In the genomic region with DNA sequence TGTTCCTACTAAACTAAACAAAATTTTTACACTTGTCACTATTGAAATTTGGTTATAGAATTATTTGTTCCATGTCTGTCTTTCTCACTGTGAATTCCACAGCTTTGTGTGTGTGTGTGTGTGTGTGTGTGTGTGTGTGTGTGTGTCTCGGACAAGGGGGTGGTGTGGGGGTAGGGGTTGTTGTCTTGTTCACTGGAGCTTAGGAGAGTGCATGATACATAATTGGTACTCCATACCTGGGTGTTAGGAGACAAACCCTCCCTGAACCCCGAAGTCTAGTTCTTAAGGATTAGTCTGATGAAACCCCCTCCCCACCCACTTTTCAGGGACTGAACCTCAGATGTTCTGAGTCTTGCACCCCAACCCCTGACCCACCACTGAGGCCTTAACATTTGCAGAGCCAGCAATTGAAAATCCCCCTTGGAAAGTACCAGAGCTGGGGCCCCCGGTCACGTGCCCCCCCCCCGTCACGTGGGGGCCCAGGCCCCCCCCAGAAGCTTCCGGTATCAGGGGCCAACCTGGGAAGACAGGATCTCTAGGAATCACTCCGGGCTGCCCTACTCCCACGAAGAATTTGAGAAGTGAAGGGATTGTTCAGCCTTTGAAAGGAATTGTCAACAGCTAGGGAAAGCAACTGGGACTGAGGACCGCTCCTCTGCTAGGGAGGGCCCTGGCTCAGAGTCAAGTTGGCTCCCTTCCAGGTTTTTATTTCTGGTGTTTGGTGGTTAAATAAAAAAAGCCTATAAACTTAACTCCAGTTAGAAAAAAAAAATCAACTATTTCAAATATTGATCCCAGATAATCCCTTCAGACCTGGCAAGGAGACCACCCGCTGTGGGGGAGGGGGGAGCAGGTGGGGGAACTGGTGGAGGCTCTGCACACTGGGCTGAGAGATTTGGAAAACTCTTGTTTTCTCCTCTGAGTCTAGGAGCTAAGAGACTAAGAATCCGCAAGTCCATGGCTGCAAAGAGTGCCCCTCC, we compare ENCODE assay signal across 8 mouse cellular contexts.
DNase-seq lines count a peak whose midpoint lies in the region; ATAC-seq and TF ChIP-seq lines count a peak whose summit lies in the region.

No protein-coding gene starts in this region.

- peaks cover 10% of the 10 kb centered on the region for H3K4me1 ChIP-seq in midbrain, embryonic 13.5 days (replicated peaks)

- H3K27me3 ChIP-seq in midbrain, embryonic 13.5 days, result peaks cover 7% of the 10 kb centered on the region

- 21% methylated on average over 12 of the region's 12 CpGs for WGBS in midbrain, embryonic 13.5 days

- intact Hi-C loops in left cerebral cortex, postnatal 10 days (cut with DNase I), result no loop called here

- ATAC-seq in midbrain, embryonic 13.5 days, result peak; percentile 91

- no peak overlapping the region for H3K9ac ChIP-seq in midbrain, embryonic 13.5 days (replicated peaks)

- H3K4me2 ChIP-seq in midbrain, embryonic 13.5 days (replicated peaks), result peak overlapping the region; percentile 33

- DNase-seq in cerebellum, postnatal 10 days, result peak; percentile 83 to 87
- DNase-seq in cerebellum, adult 11 months, result no peak
- peak; percentile 92 for DNase-seq in brain, embryonic 14.5 days (ENCODE audit: low read depth)
- peak; percentile 72 for DNase-seq in gastrocnemius, postnatal 25 days
- DNase-seq in induced T-regulatory cell, adult 2 months (ENCODE audit: low read depth), result peak; percentile 13
- peak; percentile 60 to 87 for DNase-seq in left cerebral cortex, postnatal 10 days (ENCODE audit: extremely low spot score in 1 of 2, low spot score in 2 of 2)
- peak; percentile 70 for DNase-seq in testis, postnatal 14 days (ENCODE audit: low spot score)

- TF ChIP-seq CTCF in brain, embryonic 14.5 days (IDR thresholded peaks at IDR 0.05; ENCODE audit: borderline replicate concordance, extremely low read depth, insufficient read depth, insufficient read length), result no peak

- H3K4me3 ChIP-seq in midbrain, embryonic 13.5 days (replicated peaks), result no peak overlapping the region

- no peaks in the 10 kb centered on the region for H3K9me3 ChIP-seq in midbrain, embryonic 13.5 days

- H3K36me3 ChIP-seq in midbrain, embryonic 13.5 days, result no peaks in the 10 kb centered on the region

- no peak for TF ChIP-seq POLR2A in brain, embryonic 14.5 days (IDR thresholded peaks at IDR 0.05; ENCODE audit: borderline replicate concordance, extremely low read depth, insufficient read depth, insufficient read length, poor library complexity, severe bottlenecking)

- H3K27ac ChIP-seq in midbrain, embryonic 13.5 days, result no peak overlapping the region
